Mouse (Mus musculus): ENCODE data around the gene Ube4b. TPM values are rescaled to one million over a fixed set of nuclear protein-coding genes. Genes with fewer than 3 reads are reported as not detected.

Gene Ube4b
- 53.7 and 69.5 TPM in 2 replicates for polyA plus RNA-seq (2012; rRNA removed; ENCODE audit: low replicate concordance)

GRCm38 (mm10) chr4:149426325-149427199 lies at the start of gene Ube4b:
TSS of gene Ube4b (minus strand) at chr4:149426749.

GRCm38 (mm10) chr4:149454879-149455278 lies 28.3 kb upstream of the Ube4b start, which contains the start of gene Rbp7:
TSS of gene Rbp7 (minus strand) at chr4:149454978.

GRCm38 (mm10) chr4:149307596-149308490 lies 118.7 kb downstream of the Ube4b start, which contains the start of gene Kif1b:
TSS of gene Kif1b (minus strand) at chr4:149307693.

Other genes with a start within 250 kb of the Ube4b start
- gene Kif1b, start 119.1 kb downstream of the Ube4b start, polyA plus RNA-seq (2012; rRNA removed; ENCODE audit: low replicate concordance), result 56.1 and 78.6 TPM in 2 replicates
- 24.5 and 39.1 TPM in 2 replicates for gene Rbp7, start 28.2 kb upstream of the Ube4b start, polyA plus RNA-seq (2012; rRNA removed; ENCODE audit: low replicate concordance)
- gene Tmem274, start 50.6 kb upstream of the Ube4b start, polyA plus RNA-seq (2012; rRNA removed; ENCODE audit: low replicate concordance), result not detected in 2 replicates
- gene Nmnat1, start 58.5 kb upstream of the Ube4b start, polyA plus RNA-seq (2012; rRNA removed; ENCODE audit: low replicate concordance), result 10.5 and 16.9 TPM in 2 replicates
- 15.4 and 19.9 TPM in 2 replicates for gene Lzic, start 58.5 kb upstream of the Ube4b start, polyA plus RNA-seq (2012; rRNA removed; ENCODE audit: low replicate concordance)
- gene Ctnnbip1, start 91.5 kb upstream of the Ube4b start, polyA plus RNA-seq (2012; rRNA removed; ENCODE audit: low replicate concordance), result 23.2 and 39.3 TPM in 2 replicates
- 33.9 and 67.3 TPM in 2 replicates for gene Clstn1, start 159.7 kb upstream of the Ube4b start, polyA plus RNA-seq (2012; rRNA removed; ENCODE audit: low replicate concordance)